Mouse (Mus musculus) stomach, postnatal 0 days (tissue): Measurements from ENCODE around the gene Tmco1. TPM values are rescaled to one million over a fixed set of nuclear protein-coding genes. Genes with fewer than 3 reads are reported as not detected.

ENCODE experiments used
- ATAC-seq: fragments of 200-750 bp; cut with Nextera tagmentation; 2 replicates; pipeline ENCODE4 v1.8.0; 2017; ENCODE audit not compliant: low FRiP score, low TSS enrichment
- DNase-seq: peaks from one replicate; pipeline ENCODE4 v3.0.0-alpha.2; 2016; ENCODE audit warnings: low spot score
- H3K27ac ChIP-seq: fragments of 300-500 bp; sonication (generic); replicated peaks from 2 replicates; pipeline ENCODE4 v1.5.1; 2014; ENCODE audit warnings: mild to moderate bottlenecking, control low read depth
- H3K27me3 ChIP-seq: fragments of 300-500 bp; sonication (generic); 2 replicates; pipeline ENCODE4 v1.6.1; 2014; ENCODE audit warnings: low read length; ENCODE audit not compliant: control insufficient read depth, insufficient read depth
- H3K36me3 ChIP-seq: fragments of 300-500 bp; sonication (generic); 2 replicates; pipeline ENCODE4 v1.6.1; 2014; ENCODE audit warnings: low read length, mixed read lengths; ENCODE audit not compliant: control insufficient read depth, insufficient read depth
- H3K4me1 ChIP-seq: fragments of 300-500 bp; sonication (generic); replicated peaks from 2 replicates; pipeline ENCODE4 v1.6.1; 2014; ENCODE audit warnings: antibody characterized with exemption; ENCODE audit not compliant: control insufficient read depth, insufficient read depth
- H3K4me2 ChIP-seq: fragments of 300-500 bp; sonication (generic); replicated peaks from 2 replicates; pipeline ENCODE4 v1.6.1; 2014; ENCODE audit warnings: low read depth, mild to moderate bottlenecking, control low read depth, moderate library complexity
- H3K4me3 ChIP-seq: fragments of 300-500 bp; sonication (generic); 2 replicates; pipeline ENCODE4 v1.5.1; 2014; ENCODE audit warnings: low read depth, low read length, control low read depth
- H3K9ac ChIP-seq: fragments of 300-500 bp; sonication (generic); 2 replicates; pipeline ENCODE4 v1.6.1; 2014; ENCODE audit warnings: mild to moderate bottlenecking, low read length, control low read depth, mixed read lengths
- H3K9me3 ChIP-seq: fragments of 300-500 bp; sonication (generic); 2 replicates; pipeline ENCODE4 v1.6.1; 2016; ENCODE audit warnings: low read length; ENCODE audit not compliant: control insufficient read depth
- CTCF ChIP-seq: IDR thresholded peaks from 2 replicates; pipeline ENCODE4 v1.5.1; 2016; ENCODE audit warnings: antibody characterized with exemption, low read depth, mild to moderate bottlenecking, moderate library complexity
- EP300 ChIP-seq: optimal IDR thresholded peaks from 2 replicates; pipeline ENCODE3; 2016; ENCODE audit warnings: antibody characterized with exemption
- WGBS: fragments of 180-500 bp; shearing (Covaris S2); extraction: QIAGEN DNeasy Blood & Tissue Kit; methylation state at CpG from one replicate; pipeline ENCODE4 v1.1.7; 2014; 5-methylcytosine and 5-hydroxymethylcytosine counted together
- polyA plus RNA-seq: library from polyadenylated mRNA; unstranded; fragments of >200 nt; fragmentation: Nextera tagmentation; extraction: Ambion mirVana; gene quantifications from 2 replicates; pipeline ENCODE4 v1.2.1, GENCODE M21; 2015

Tmco1 gene
- polyA plus RNA-seq, 1 experiment from 2014 or later, result 77.2 TPM

- H3K36me3 ChIP-seq, result no peaks in the 10 kb centered on the region
- no peak for TF ChIP-seq CTCF
- TF ChIP-seq EP300, result no peak
- H3K27ac ChIP-seq, result peak overlapping the region; percentile 88
- H3K4me3 ChIP-seq, result no peak overlapping the region
- no peak overlapping the region; the same call in 1 of the 2 replicates for H3K4me2 ChIP-seq
- H3K9me3 ChIP-seq, result no peaks in the 10 kb centered on the region
- ATAC-seq (peak; percentile 84), DNase-seq (no peak)
- WGBS, result 47% methylated on average over 4 of the region's 4 CpGs
- no peaks in the 10 kb centered on the region for H3K27me3 ChIP-seq
- peaks cover 17% of the 10 kb centered on the region for H3K4me1 ChIP-seq
- no peak overlapping the region for H3K9ac ChIP-seq
Measured at GRCm38 (mm10) chr1:167271304-167271703, 36.9 kb upstream of the Tmco1 start.

GRCm38 (mm10) chr1:167271841-167272240, 36.3 kb upstream of the Tmco1 start:
- no peak overlapping the region for H3K9ac ChIP-seq
- no peak for TF ChIP-seq CTCF
- TF ChIP-seq EP300, result no peak
- ATAC-seq, result no peak
- H3K4me2 ChIP-seq, result no peak overlapping the region
- WGBS, result 43% methylated on average over 8 of the region's 8 CpGs
- no peaks in the 10 kb centered on the region for H3K36me3 ChIP-seq
- H3K4me3 ChIP-seq, result no peak overlapping the region
- H3K4me1 ChIP-seq, result peaks cover 17% of the 10 kb centered on the region
- H3K27ac ChIP-seq, result peak overlapping the region; percentile 88
- no peak for DNase-seq
- H3K27me3 ChIP-seq, result no peaks in the 10 kb centered on the region
- no peaks in the 10 kb centered on the region for H3K9me3 ChIP-seq

- no peak for TF ChIP-seq CTCF
- TF ChIP-seq EP300, result no peak
- Histone ChIP-seq H3K27ac (no peak overlapping the region; the same call in 1 of the 2 replicates), H3K4me3 (no peak overlapping the region), H3K9me3 (no peaks in the 10 kb centered on the region), H3K4me1 (peaks cover 16% of the 10 kb centered on the region), H3K9ac (no peak overlapping the region), H3K36me3 (no peaks in the 10 kb centered on the region), H3K4me2 (no peak overlapping the region), H3K27me3 (no peaks in the 10 kb centered on the region)
- WGBS, result 37% methylated on average over 14 of the region's 14 CpGs
- ATAC-seq (peak; percentile 61), DNase-seq (no peak)
Measured at GRCm38 (mm10) chr1:167273380-167274163, 34.6 kb upstream of the Tmco1 start.

- H3K9me3 ChIP-seq, result no peaks in the 10 kb centered on the region
- no peak overlapping the region for H3K27ac ChIP-seq
- H3K27me3 ChIP-seq, result no peaks in the 10 kb centered on the region
- DNase-seq, result no peak
- H3K36me3 ChIP-seq, result no peaks in the 10 kb centered on the region
- H3K4me2 ChIP-seq, result no peak overlapping the region
- H3K9ac ChIP-seq, result no peak overlapping the region
- ATAC-seq, result no peak
- TF ChIP-seq CTCF, result no peak
- WGBS, result 83% methylated on average over 12 of the region's 12 CpGs
- H3K4me1 ChIP-seq, result peaks cover 11% of the 10 kb centered on the region
- no peak overlapping the region for H3K4me3 ChIP-seq
Measured at GRCm38 (mm10) chr1:167274646-167275390, 33.4 kb upstream of the Tmco1 start.

- Histone ChIP-seq H3K4me3 (no peak overlapping the region), H3K4me1 (no peaks in the 10 kb centered on the region; the same call in none of the 2 replicates), H3K9ac (no peak overlapping the region), H3K4me2 (no peak overlapping the region), H3K9me3 (no peaks in the 10 kb centered on the region), H3K27me3 (no peaks in the 10 kb centered on the region), H3K27ac (no peak overlapping the region), H3K36me3 (no peaks in the 10 kb centered on the region)
- 60% methylated on average over 6 of the region's 6 CpGs for WGBS
- DNase-seq, result no peak
- ATAC-seq, result no peak
- no peak for TF ChIP-seq CTCF
- no peak for TF ChIP-seq EP300
Measured at GRCm38 (mm10) chr1:167278395-167278794, 29.8 kb upstream of the Tmco1 start.
